18 mouse cellular contexts compared by ENCODE assay signal in the genomic region with DNA sequence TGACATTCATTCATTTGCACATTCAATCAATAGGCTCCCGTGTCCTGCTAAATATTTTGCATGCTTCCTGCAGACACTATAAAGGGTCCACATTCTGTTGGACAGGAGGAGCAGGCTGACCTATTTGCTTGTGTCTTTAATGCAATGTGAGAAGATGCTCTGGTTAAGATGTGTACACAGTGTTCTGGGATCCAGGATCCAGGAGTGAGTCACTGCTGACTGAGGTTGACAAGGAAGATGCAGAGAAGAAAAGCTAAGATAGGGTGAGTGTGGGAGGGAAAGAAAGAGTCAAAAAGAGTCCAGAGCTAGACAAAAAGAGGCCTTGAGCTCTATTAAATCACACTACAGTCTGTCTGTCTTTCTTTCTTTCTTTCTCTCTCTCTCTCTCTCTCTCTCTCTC. TPM values are rescaled to one million over a fixed set of nuclear protein-coding genes. Genes with fewer than 3 reads are reported as not detected.
DNase-seq lines count a peak whose midpoint lies in the region; ATAC-seq lines count a peak whose summit lies in the region.
"Had no signal": no experiment of that assay in that cellular context is flagged by ENCODE, and none has a peak within 500 bp of the region (broad histone marks: within the 10 kb centered on the region; RNA-seq: fewer than 3 reads in every experiment).

No protein-coding gene starts in this region.

- peak; percentile 55 for ATAC-seq in frontal cortex, adult (ENCODE audit: low TSS enrichment)
- no peak for ATAC-seq in megakaryocyte-erythroid progenitor cell, adult 5-6 weeks (replicated peaks; ENCODE audit: low FRiP score, low TSS enrichment, poor library complexity, severe bottlenecking)
- ATAC-seq: activated CD4-positive, CD25-positive, alpha-beta regulatory T cell, adult 4 months; forebrain, embryonic 15.5 days; forebrain, postnatal 0 days; Patski had no signal

- DNase-seq in frontal cortex, postnatal 25 days (ENCODE audit: low spot score in 2 of 2): no peak
- peak; percentile 20 for DNase-seq in right cerebral cortex, adult 18-20 months
- no peak for DNase-seq in right cerebral cortex, postnatal 10 days (ENCODE audit: low spot score in 2 of 2)
- DNase-seq in brain, adult 2 months (ENCODE audit: low read depth, low spot score): peak; percentile 65
- DNase-seq: adrenal gland, adult 8-10 months; adrenal gland, postnatal 14 days; adrenal gland, postnatal 36 days; cerebellum, adult 11 months; cerebellum, adult 18-20 months; cerebellum, adult 8-10 months; cerebellum, adult 9-11 months; cerebellum, postnatal 25 days; forebrain, postnatal 0 days had no signal

RNA-seq across cellular contexts. Expression of a gene that starts 56.1 kb away (rescaled TPM):
- 3.5 and 6.9 TPM in 2 replicates for total RNA-seq in megakaryocyte-erythroid progenitor cell, adult 5-6 weeks (2014; fragmentation: Nextera tagmentation)
- total RNA-seq in megakaryocyte-erythroid progenitor cell, adult 5-6 weeks (2017): 8.3 and 17.0 TPM in 2 replicates

Comparison
In these comparisons a context has a peak if more than half of its experiments do, and no peak if none do; other contexts are left out.
1. DNase-seq: peak in right cerebral cortex, adult 18-20 months (single experiment) and brain, adult 2 months (single experiment); none in frontal cortex, postnatal 25 days (0 of 2) and right cerebral cortex, postnatal 10 days (0 of 2).